Mouse (Mus musculus) limb, embryonic 13.5 days (tissue): Measurements from ENCODE around the gene Rxrb. TPM values are rescaled to one million over a fixed set of nuclear protein-coding genes. Genes with fewer than 3 reads are reported as not detected.

Source experiments
- ATAC-seq: fragments of 200-750 bp; cut with Nextera tagmentation; 2 replicates; pipeline ENCODE4 v1.8.0; 2017; ENCODE audit warnings: low read depth, moderate number of reproducible peaks, moderate TSS enrichment; ENCODE audit not compliant: low FRiP score
- H3K27ac ChIP-seq: fragments of 300-500 bp; sonication (generic); 2 replicates; pipeline ENCODE4 v1.5.1; 2015; ENCODE audit warnings: inconsistent platforms, mild to moderate bottlenecking, moderate library complexity
- H3K27me3 ChIP-seq: fragments of 300-500 bp; sonication (generic); 2 replicates; pipeline ENCODE4 v1.6.1; 2015; ENCODE audit warnings: mild to moderate bottlenecking, inconsistent platforms
- H3K36me3 ChIP-seq: fragments of 300-500 bp; sonication (generic); 2 replicates; pipeline ENCODE4 v1.6.1; 2015; ENCODE audit warnings: inconsistent platforms, mild to moderate bottlenecking, moderate library complexity
- H3K4me1 ChIP-seq: fragments of 300-500 bp; sonication (generic); 2 replicates; pipeline ENCODE4 v1.6.1; 2015; ENCODE audit warnings: inconsistent platforms
- H3K4me2 ChIP-seq: fragments of 300-500 bp; sonication (generic); replicated peaks from 2 replicates; pipeline ENCODE4 v1.6.1; 2015; ENCODE audit warnings: inconsistent platforms, mild to moderate bottlenecking, moderate library complexity
- H3K4me3 ChIP-seq: fragments of 300-500 bp; sonication (generic); 2 replicates; pipeline ENCODE4 v1.5.1; 2015; ENCODE audit warnings: moderate library complexity, mild to moderate bottlenecking, inconsistent platforms
- H3K9ac ChIP-seq: fragments of 300-500 bp; sonication (generic); 2 replicates; pipeline ENCODE4 v1.6.1; 2015; ENCODE audit warnings: mild to moderate bottlenecking, inconsistent platforms
- H3K9me3 ChIP-seq: fragments of 300-500 bp; sonication (generic); 2 replicates; pipeline ENCODE4 v1.6.1; 2016; ENCODE audit warnings: inconsistent platforms
- WGBS: fragments of 180-500 bp; shearing (Covaris S2); methylation state at CpG from one replicate; pipeline ENCODE4 v1.1.7; 2015; 5-methylcytosine and 5-hydroxymethylcytosine counted together
- polyA plus RNA-seq: library from polyadenylated mRNA; unstranded; fragments of >200 nt; fragmentation: Nextera tagmentation; extraction: Ambion mirVana; gene quantifications from 2 replicates; pipeline ENCODE4 v1.2.1, GENCODE M21; 2015

The Rxrb gene
- polyA plus RNA-seq, 1 experiment from 2014 or later = 56.1 TPM

- Histone ChIP-seq H3K4me1 (peaks cover 53% of the 10 kb centered on the region), H3K4me3 (no peak overlapping the region), H3K9me3 (no peaks in the 10 kb centered on the region), H3K27me3 (peaks cover 35% of the 10 kb centered on the region), H3K9ac (no peak overlapping the region), H3K27ac (no peak overlapping the region), H3K4me2 (no peak overlapping the region), H3K36me3 (peaks cover 48% of the 10 kb centered on the region)
- 81% methylated on average over 10 of the region's 10 CpGs for WGBS
- no peak for ATAC-seq
These were observed 5.0 kb downstream of the Rxrb start for GRCm38 (mm10) chr17:34036647-34037046.

- 91% methylated on average over 7 of the region's 7 CpGs for WGBS
- Histone ChIP-seq H3K27me3 (peaks cover 41% of the 10 kb centered on the region), H3K4me3 (no peak overlapping the region), H3K4me2 (no peak overlapping the region), H3K9ac (no peak overlapping the region), H3K36me3 (peaks cover 48% of the 10 kb centered on the region), H3K9me3 (no peaks in the 10 kb centered on the region), H3K27ac (peak overlapping the region; percentile 78; the same call in 1 of the 2 replicates), H3K4me1 (peaks cover 59% of the 10 kb centered on the region)
- ATAC-seq = no peak
These were observed 5.6 kb downstream of the Rxrb start for GRCm38 (mm10) chr17:34037241-34037640.

GRCm38 (mm10) chr17:34038440-34038839 lies 6.8 kb downstream of the Rxrb start:
- H3K27ac ChIP-seq = peak overlapping the region; percentile 78
- WGBS = 18% methylated on average over 20 of the region's 21 CpGs
- H3K4me1 ChIP-seq = peaks cover 51% of the 10 kb centered on the region
- ATAC-seq = peak; percentile 21
- no peaks in the 10 kb centered on the region for H3K9me3 ChIP-seq
- peak overlapping the region; percentile 44 for H3K4me3 ChIP-seq
- peak overlapping the region; percentile 69; the same call in 1 of the 2 replicates for H3K9ac ChIP-seq
- peaks cover 48% of the 10 kb centered on the region for H3K27me3 ChIP-seq
- peaks cover 47% of the 10 kb centered on the region for H3K36me3 ChIP-seq
- peak overlapping the region; percentile 64 for H3K4me2 ChIP-seq

GRCm38 (mm10) chr17:34038878-34039561 lies 7.4 kb downstream of the Rxrb start, which contains the start of gene Col11a2:
TSS of gene Col11a2 (plus strand) at chr17:34039437.
- Histone ChIP-seq H3K4me1 (peaks cover 45% of the 10 kb centered on the region), H3K27me3 (peaks cover 48% of the 10 kb centered on the region), H3K27ac (peak within 1 kb of the TSS; percentile 78), H3K9me3 (no peaks in the 10 kb centered on the region), H3K9ac (peak within 1 kb of the TSS; percentile 69), H3K4me3 (peak within 1 kb of the TSS; percentile 44), H3K36me3 (peaks cover 41% of the 10 kb centered on the region), H3K4me2 (peak within 1 kb of the TSS; percentile 64)
- WGBS = 4% methylated on average over 28 of the region's 28 CpGs
- peak; percentile 49 for ATAC-seq

GRCm38 (mm10) chr17:34039562-34040450 lies 8.2 kb downstream of the Rxrb start:
- Histone ChIP-seq H3K4me1 (peaks cover 45% of the 10 kb centered on the region), H3K9ac (peak overlapping the region; percentile 69), H3K27ac (peak overlapping the region; percentile 76), H3K9me3 (no peaks in the 10 kb centered on the region), H3K36me3 (peaks cover 36% of the 10 kb centered on the region), H3K4me2 (peak overlapping the region; percentile 64), H3K27me3 (peaks cover 48% of the 10 kb centered on the region), H3K4me3 (peak overlapping the region; percentile 44)
- no peak for ATAC-seq
- 25% methylated on average over 17 of the region's 17 CpGs for WGBS

- Histone ChIP-seq H3K4me1 (peaks cover 14% of the 10 kb centered on the region), H3K27ac (no peak overlapping the region), H3K4me2 (no peak overlapping the region), H3K27me3 (peaks cover 19% of the 10 kb centered on the region), H3K4me3 (no peak overlapping the region), H3K9me3 (peaks cover 12% of the 10 kb centered on the region; the same call in 1 of the 2 replicates), H3K9ac (no peak overlapping the region), H3K36me3 (peaks cover 21% of the 10 kb centered on the region)
- ATAC-seq = no peak
- WGBS = 75% methylated on average over 14 of the region's 14 CpGs
These were observed 14.3 kb downstream of the Rxrb start for GRCm38 (mm10) chr17:34045941-34046340.

- Histone ChIP-seq H3K36me3 (peaks cover 34% of the 10 kb centered on the region), H3K4me3 (no peak overlapping the region), H3K4me1 (no peaks in the 10 kb centered on the region), H3K4me2 (no peak overlapping the region), H3K27me3 (0 out of 2 replicates have a peak, but pooled peaks cover 4% of the 10 kb centered on the region), H3K27ac (no peak overlapping the region), H3K9me3 (peaks cover 12% of the 10 kb centered on the region; the same call in 1 of the 2 replicates), H3K9ac (no peak overlapping the region)
- no peak for ATAC-seq
- WGBS = 95% methylated on average over 5 of the region's 5 CpGs
These were observed 15.9 kb downstream of the Rxrb start for GRCm38 (mm10) chr17:34047404-34048050.

GRCm38 (mm10) chr17:34057224-34057623 lies 25.6 kb downstream of the Rxrb start:
- Histone ChIP-seq H3K4me2 (no peak overlapping the region), H3K4me3 (no peak overlapping the region), H3K36me3 (peaks cover 27% of the 10 kb centered on the region), H3K27me3 (no peaks in the 10 kb centered on the region), H3K9me3 (no peaks in the 10 kb centered on the region), H3K4me1 (no peaks in the 10 kb centered on the region), H3K9ac (no peak overlapping the region), H3K27ac (no peak overlapping the region)
- ATAC-seq = no peak
- WGBS = 71% methylated on average over 7 of the region's 7 CpGs

- Histone ChIP-seq H3K27ac (no peak overlapping the region), H3K9ac (no peak overlapping the region), H3K4me3 (no peak overlapping the region), H3K4me1 (no peaks in the 10 kb centered on the region), H3K27me3 (no peaks in the 10 kb centered on the region; the same call in 1 of the 2 replicates), H3K4me2 (no peak overlapping the region), H3K9me3 (peaks cover 4% of the 10 kb centered on the region; the same call in 1 of the 2 replicates), H3K36me3 (peaks cover 15% of the 10 kb centered on the region; the same call in 1 of the 2 replicates)
- 53% methylated on average over 3 of the region's 3 CpGs for whole genome bisulfite sequencing
- ATAC-seq = no peak
These were observed 37.3 kb downstream of the Rxrb start for GRCm38 (mm10) chr17:34068864-34069263.

- no peak overlapping the region for H3K4me2 ChIP-seq
- no peak for ATAC-seq
- peaks cover 19% of the 10 kb centered on the region for H3K27me3 ChIP-seq
- no peak overlapping the region for H3K9ac ChIP-seq
- H3K4me3 ChIP-seq = no peak overlapping the region
- no peaks in the 10 kb centered on the region for H3K4me1 ChIP-seq
- peaks cover 4% of the 10 kb centered on the region for H3K9me3 ChIP-seq
- 74% methylated on average over 5 of the region's 5 CpGs for WGBS
- H3K27ac ChIP-seq = no peak overlapping the region
- H3K36me3 ChIP-seq = no peaks in the 10 kb centered on the region
These were observed 40.5 kb downstream of the Rxrb start for GRCm38 (mm10) chr17:34072091-34072490.

GRCm38 (mm10) chr17:34075271-34075670 lies 43.7 kb downstream of the Rxrb start:
- H3K4me1 ChIP-seq = no peaks in the 10 kb centered on the region
- no peaks in the 10 kb centered on the region for H3K36me3 ChIP-seq
- no peak overlapping the region for H3K4me3 ChIP-seq
- H3K27ac ChIP-seq = no peak overlapping the region
- peaks cover 3% of the 10 kb centered on the region for H3K9me3 ChIP-seq
- H3K4me2 ChIP-seq = no peak overlapping the region
- WGBS = 44% methylated on average over 7 of the region's 7 CpGs
- H3K27me3 ChIP-seq = peaks cover 23% of the 10 kb centered on the region
- H3K9ac ChIP-seq = no peak overlapping the region
- no peak for ATAC-seq
